Mouse (Mus musculus) neural tube, embryonic 15.5 days (tissue): ENCODE measurements at regions not wholly inside any gene's neighbourhood (a gene's known extent, or its start where the extent isn't known, plus 50 kb on each side); places are given as distances from the start of the nearest gene placed in this dataset.
"Not testable (repeated sequence)": the region's sequence is repeated elsewhere in the genome, so short reads cannot be mapped to it uniquely, and the experiment has no call there.

ENCODE experiments used
- ATAC-seq: fragments of 200-750 bp; cut with Nextera tagmentation; 2 replicates; pipeline ENCODE4 v1.8.0; 2017; ENCODE audit warnings: mild to moderate bottlenecking, moderate TSS enrichment, moderate library complexity; ENCODE audit not compliant: low FRiP score
- H3K27ac ChIP-seq: fragments of 300-500 bp; sonication (generic); replicated peaks from 2 replicates; pipeline ENCODE4 v1.5.1; 2015; ENCODE audit warnings: mild to moderate bottlenecking, inconsistent platforms
- H3K27me3 ChIP-seq: fragments of 300-500 bp; sonication (generic); replicated peaks from 2 replicates; pipeline ENCODE4 v1.6.1; 2015; ENCODE audit warnings: inconsistent platforms
- H3K36me3 ChIP-seq: fragments of 300-500 bp; sonication (generic); 2 replicates; pipeline ENCODE4 v1.6.1; 2015; ENCODE audit warnings: inconsistent platforms
- H3K4me1 ChIP-seq: fragments of 300-500 bp; sonication (generic); 2 replicates; pipeline ENCODE4 v1.6.1; 2015; ENCODE audit warnings: inconsistent platforms
- H3K4me2 ChIP-seq: fragments of 300-500 bp; sonication (generic); 2 replicates; pipeline ENCODE4 v1.6.1; 2015; ENCODE audit warnings: inconsistent platforms, mild to moderate bottlenecking, moderate library complexity
- H3K4me3 ChIP-seq: fragments of 300-500 bp; sonication (generic); replicated peaks from 2 replicates; pipeline ENCODE4 v1.5.1; 2015; ENCODE audit warnings: mild to moderate bottlenecking, inconsistent platforms
- H3K9ac ChIP-seq: fragments of 300-500 bp; sonication (generic); replicated peaks from 2 replicates; pipeline ENCODE4 v1.6.1; 2015; ENCODE audit warnings: mild to moderate bottlenecking, inconsistent platforms
- H3K9me3 ChIP-seq: fragments of 300-500 bp; sonication (generic); replicated peaks from 2 replicates; pipeline ENCODE4 v1.6.1; 2016; ENCODE audit warnings: inconsistent platforms
- WGBS: fragments of 180-500 bp; shearing (Covaris S2); methylation state at CpG from one replicate; pipeline ENCODE4 v1.1.7; 2015; ENCODE audit warnings: mixed read lengths; 5-methylcytosine and 5-hydroxymethylcytosine counted together

GRCm38 (mm10) chr2:166516261-166516660 is 197.4 kb downstream of the Prex1 start:
- Histone ChIP-seq H3K27ac (no peak overlapping the region; the same call in 1 of the 2 replicates), H3K4me2 (no peak overlapping the region), H3K4me3 (no peak overlapping the region), H3K36me3 (no peaks in the 10 kb centered on the region), H3K27me3 (0 out of 2 replicates have a peak, but pooled peaks cover 5% of the 10 kb centered on the region), H3K9ac (no peak overlapping the region), H3K9me3 (no peaks in the 10 kb centered on the region), H3K4me1 (peaks cover 39% of the 10 kb centered on the region)
- no peak for ATAC-seq
- 82% methylated on average over 1 of the region's 1 CpGs for WGBS

- Histone ChIP-seq H3K4me1 (peaks cover 47% of the 10 kb centered on the region), H3K9ac (no peak overlapping the region), H3K27ac (no peak overlapping the region), H3K9me3 (no peaks in the 10 kb centered on the region), H3K27me3 (0 out of 2 replicates have a peak, but pooled peaks cover 5% of the 10 kb centered on the region), H3K4me3 (no peak overlapping the region), H3K4me2 (no peak overlapping the region), H3K36me3 (no peaks in the 10 kb centered on the region)
- no peak for ATAC-seq
- 57% methylated on average over 8 of the region's 8 CpGs for WGBS
These were observed 199.0 kb downstream of the Prex1 start for GRCm38 (mm10) chr2:166514664-166515063.

GRCm38 (mm10) chr2:166512488-166512887 is 201.1 kb downstream of the Prex1 start:
- WGBS, result 80% methylated on average over 8 of the region's 8 CpGs

GRCm38 (mm10) chr2:166511477-166511876 is 202.2 kb downstream of the Prex1 start:
- H3K36me3 ChIP-seq, H3K9me3 ChIP-seq, H3K27me3 ChIP-seq, ATAC-seq, H3K4me3 ChIP-seq, H3K4me2 ChIP-seq, H3K27ac ChIP-seq, H3K9ac ChIP-seq: not testable (repeated sequence)
- H3K4me1 ChIP-seq, result peaks cover 27% of the 10 kb centered on the region
- WGBS, result 69% methylated on average over 3 of the region's 3 CpGs

More at GRCm38 (mm10) chr2:166512488-166512887, 201.1 kb downstream of the Prex1 start:
- H3K4me3 ChIP-seq, result no peak overlapping the region
- no peaks in the 10 kb centered on the region for H3K9me3 ChIP-seq
- H3K36me3 ChIP-seq, result no peaks in the 10 kb centered on the region
- no peak overlapping the region for H3K9ac ChIP-seq
- ATAC-seq, result no peak
- 0 out of 2 replicates have a peak, but pooled peaks cover 5% of the 10 kb centered on the region for H3K27me3 ChIP-seq
- H3K27ac ChIP-seq, result no peak overlapping the region
- no peak overlapping the region for H3K4me2 ChIP-seq
- H3K4me1 ChIP-seq, result peaks cover 36% of the 10 kb centered on the region

GRCm38 (mm10) chr2:166510776-166511175 is 202.9 kb downstream of the Prex1 start:
- Histone ChIP-seq H3K36me3 (no peaks in the 10 kb centered on the region), H3K4me1 (peaks cover 23% of the 10 kb centered on the region), H3K4me3 (no peak overlapping the region), H3K4me2 (no peak overlapping the region), H3K9ac (no peak overlapping the region), H3K27me3 (0 out of 2 replicates have a peak, but pooled peaks cover 5% of the 10 kb centered on the region), H3K9me3 (no peaks in the 10 kb centered on the region), H3K27ac (no peak overlapping the region)
- no peak for ATAC-seq
- WGBS, result 82% methylated on average over 4 of the region's 4 CpGs

DNA sequence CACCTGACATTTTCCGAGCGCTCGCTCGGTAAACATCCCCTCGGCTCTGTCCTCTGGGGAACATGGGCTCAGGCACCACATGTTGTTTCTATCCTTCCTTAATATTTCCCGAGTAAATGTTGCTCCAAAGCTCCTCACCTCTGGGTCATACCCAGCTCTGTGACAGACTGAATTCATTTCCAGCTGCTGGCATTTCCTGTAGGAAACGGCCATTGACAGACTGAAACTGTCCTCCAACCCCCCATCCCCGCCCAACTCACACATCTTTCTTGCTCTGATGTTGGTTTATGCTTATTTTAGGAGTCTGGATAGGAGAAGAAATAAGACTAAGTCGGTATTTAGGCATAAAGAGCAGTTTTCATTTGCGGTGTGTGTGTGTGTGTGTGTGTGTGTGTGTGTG is 204.0 kb downstream of the Prex1 start:
- H3K9me3 ChIP-seq, result no peaks in the 10 kb centered on the region
- peaks cover 18% of the 10 kb centered on the region for H3K4me1 ChIP-seq
- H3K4me2 ChIP-seq, result no peak overlapping the region
- WGBS, result 84% methylated on average over 10 of the region's 10 CpGs
- H3K27ac ChIP-seq, result no peak overlapping the region
- H3K36me3 ChIP-seq, result no peaks in the 10 kb centered on the region
- no peak overlapping the region for H3K9ac ChIP-seq
- no peak for ATAC-seq
- H3K4me3 ChIP-seq, result no peak overlapping the region
- H3K27me3 ChIP-seq, result 0 out of 2 replicates have a peak, but pooled peaks cover 5% of the 10 kb centered on the region

DNA sequence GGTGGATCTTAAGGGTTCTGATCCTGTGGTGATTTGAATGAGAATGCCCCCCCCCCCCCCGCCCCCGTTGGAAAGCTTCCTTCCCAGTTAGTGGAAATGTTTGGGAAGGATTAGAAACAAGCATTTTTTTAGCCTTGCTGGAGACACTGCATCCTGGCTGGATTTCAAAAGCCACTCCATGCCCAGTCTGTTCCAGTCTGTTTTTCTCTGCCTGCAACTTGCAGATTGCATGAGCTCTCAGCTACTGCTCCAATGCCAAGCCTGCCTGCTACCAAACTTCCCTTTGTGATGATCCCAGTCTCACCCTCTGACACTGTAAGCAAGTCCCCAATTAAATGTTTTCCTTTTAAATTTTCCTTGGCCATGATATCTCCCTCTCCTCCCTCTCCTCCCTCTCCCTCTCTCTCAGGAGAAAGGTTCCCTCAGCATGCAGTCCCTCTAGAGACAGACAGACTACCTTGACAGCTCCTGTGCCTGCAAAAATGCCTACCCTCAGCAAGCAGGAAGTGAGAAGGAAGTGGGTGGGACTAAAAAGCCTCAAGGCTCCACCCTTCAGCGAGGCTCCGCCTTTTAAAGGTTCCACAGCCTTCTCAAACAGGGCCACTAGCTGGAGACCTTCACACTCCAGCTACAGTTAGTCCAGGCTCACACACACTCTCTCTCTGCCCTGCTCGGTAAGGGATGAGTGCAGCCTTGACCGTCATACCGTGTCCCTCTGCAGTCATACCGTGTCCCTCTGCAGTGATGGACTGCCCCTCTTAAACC is 204.8 kb downstream of the Prex1 start:
- no peak overlapping the region for H3K4me2 ChIP-seq
- H3K9me3 ChIP-seq, result no peaks in the 10 kb centered on the region
- no peak overlapping the region for H3K27ac ChIP-seq
- no peaks in the 10 kb centered on the region for H3K27me3 ChIP-seq
- H3K4me3 ChIP-seq, result no peak overlapping the region
- no peaks in the 10 kb centered on the region for H3K36me3 ChIP-seq
- 81% methylated on average over 8 of the region's 8 CpGs for WGBS
- H3K9ac ChIP-seq, result no peak overlapping the region
- no peak for ATAC-seq
- peaks cover 22% of the 10 kb centered on the region for H3K4me1 ChIP-seq

GRCm38 (mm10) chr2:166505309-166505708 is 208.3 kb downstream of the Prex1 start:
- no peak overlapping the region for H3K4me2 ChIP-seq
- H3K9ac ChIP-seq, result no peak overlapping the region
- H3K4me3 ChIP-seq, result no peak overlapping the region
- H3K4me1 ChIP-seq, result peaks cover 16% of the 10 kb centered on the region
- no peaks in the 10 kb centered on the region for H3K27me3 ChIP-seq
- H3K36me3 ChIP-seq, result no peaks in the 10 kb centered on the region
- H3K27ac ChIP-seq, result no peak overlapping the region
- ATAC-seq, result no peak
- 70% methylated on average over 9 of the region's 9 CpGs for WGBS
- no peaks in the 10 kb centered on the region for H3K9me3 ChIP-seq

DNA sequence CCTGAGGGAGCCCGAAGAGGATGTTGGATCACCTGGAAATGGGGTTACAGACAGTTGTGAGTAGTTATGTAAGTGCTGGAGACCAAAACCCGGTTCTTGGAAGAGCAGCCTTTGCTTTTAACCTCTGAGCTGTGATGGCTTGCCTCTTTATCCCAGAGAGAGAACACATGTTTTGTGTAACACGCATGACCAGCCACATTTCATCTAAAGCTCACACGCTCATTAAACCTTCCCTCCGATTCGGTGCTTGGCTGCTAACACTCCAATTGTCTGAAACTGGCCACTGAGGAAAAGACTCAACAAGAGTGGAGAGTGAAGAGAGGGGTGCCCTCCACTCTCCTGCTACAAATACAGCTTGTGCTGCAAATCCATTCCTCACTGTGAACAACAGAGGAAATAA is 210.0 kb downstream of the Prex1 start:
- H3K4me3 ChIP-seq, result no peak overlapping the region
- WGBS, result 40% methylated on average over 6 of the region's 6 CpGs
- H3K27me3 ChIP-seq, result no peaks in the 10 kb centered on the region
- no peak overlapping the region for H3K4me2 ChIP-seq
- ATAC-seq, result no peak
- H3K9me3 ChIP-seq, result no peaks in the 10 kb centered on the region
- no peak overlapping the region for H3K9ac ChIP-seq
- H3K27ac ChIP-seq, result no peak overlapping the region
- H3K4me1 ChIP-seq, result peaks cover 16% of the 10 kb centered on the region
- no peaks in the 10 kb centered on the region for H3K36me3 ChIP-seq

DNA sequence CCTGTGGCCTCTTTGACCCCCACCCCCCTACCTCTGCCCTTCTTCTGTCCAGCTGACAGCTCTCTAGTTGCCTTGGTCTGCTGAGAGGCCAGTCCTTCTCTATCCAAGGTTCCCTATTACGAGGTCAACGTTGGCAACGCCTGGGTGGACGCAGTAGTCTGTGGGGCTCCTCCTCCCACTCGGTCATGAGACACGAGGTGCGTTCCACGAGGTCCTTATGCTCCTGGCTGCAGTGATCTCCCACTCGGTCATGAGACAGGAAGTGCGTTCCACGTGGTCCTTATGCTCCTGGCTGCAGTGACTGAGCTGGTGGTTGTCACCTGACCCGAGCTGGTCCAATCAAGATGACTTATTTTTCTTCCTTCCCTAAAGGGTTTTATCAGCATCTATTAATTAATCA is 220.7 kb downstream of the Prex1 start:
- 85% methylated on average over 12 of the region's 12 CpGs for WGBS
- H3K36me3 ChIP-seq, result no peaks in the 10 kb centered on the region
- no peaks in the 10 kb centered on the region for H3K27me3 ChIP-seq
- no peak for ATAC-seq
- H3K4me2 ChIP-seq, result no peak overlapping the region
- no peak overlapping the region for H3K4me3 ChIP-seq
- H3K9me3 ChIP-seq, result no peaks in the 10 kb centered on the region
- H3K4me1 ChIP-seq, result peaks cover 11% of the 10 kb centered on the region
- no peak overlapping the region for H3K27ac ChIP-seq
- no peak overlapping the region for H3K9ac ChIP-seq

- Histone ChIP-seq H3K9ac (no peak overlapping the region), H3K27ac (no peak overlapping the region), H3K4me3 (no peak overlapping the region), H3K4me2 (no peak overlapping the region), H3K9me3 (no peaks in the 10 kb centered on the region), H3K36me3 (no peaks in the 10 kb centered on the region), H3K4me1 (peaks cover 16% of the 10 kb centered on the region), H3K27me3 (no peaks in the 10 kb centered on the region)
- WGBS, result 70% methylated on average over 12 of the region's 12 CpGs
- no peak for ATAC-seq
These were observed 221.2 kb downstream of the Prex1 start for GRCm38 (mm10) chr2:166492421-166492820.

DNA sequence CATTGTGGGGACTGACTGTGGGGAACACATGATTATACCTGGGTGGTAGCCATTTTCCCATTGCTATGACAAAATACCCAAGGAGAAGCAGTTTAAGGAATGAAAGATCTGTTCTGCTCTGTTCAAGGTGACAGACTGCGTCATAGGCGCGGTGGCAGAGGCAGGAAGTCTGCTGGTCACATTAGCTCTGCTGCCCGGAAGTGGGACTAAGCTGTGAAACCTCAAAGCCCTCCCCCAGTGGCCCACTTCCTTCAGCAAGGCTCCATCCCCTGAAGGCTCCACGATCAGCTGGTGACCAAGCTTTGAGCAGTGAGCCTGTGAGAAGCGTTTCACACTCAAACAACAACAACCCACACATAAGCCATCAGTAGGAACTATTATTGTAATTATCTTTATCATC is 221.8 kb downstream of the Prex1 start:
- Histone ChIP-seq H3K27ac (no peak overlapping the region), H3K9ac (no peak overlapping the region), H3K4me3 (no peak overlapping the region), H3K9me3 (no peaks in the 10 kb centered on the region), H3K4me2 (no peak overlapping the region), H3K27me3 (no peaks in the 10 kb centered on the region), H3K36me3 (no peaks in the 10 kb centered on the region), H3K4me1 (peaks cover 18% of the 10 kb centered on the region)
- 87% methylated on average over 6 of the region's 6 CpGs for WGBS
- ATAC-seq, result no peak
